Mouse (Mus musculus) macrophage (primary cell): ENCODE measurements around the gene Hist1h2ab. TPM values are rescaled to one million over a fixed set of nuclear protein-coding genes. Genes with fewer than 3 reads are reported as not detected.
"Not testable (repeated sequence)": the region's sequence is repeated elsewhere in the genome, so short reads cannot be mapped to it uniquely, and the experiment has no call there.

Experiments
- H3K27ac ChIP-seq: fragments of 350-480 bp; formaldehyde crosslinking; 2 replicates; pipeline ENCODE4 v1.9.0; 2021
- H3K36me3 ChIP-seq: fragments of 350-480 bp; formaldehyde crosslinking; 2 replicates; pipeline ENCODE4 v1.9.0; 2021; ENCODE audit errors: inconsistent target
- H3K4me3 ChIP-seq: fragments of 350-480 bp; formaldehyde crosslinking; 2 replicates; pipeline ENCODE4 v1.9.0; 2021; ENCODE audit errors: inconsistent target
- H3K79me2 ChIP-seq: fragments of 350-480 bp; formaldehyde crosslinking; 2 replicates; pipeline ENCODE4 v1.9.0; 2021; ENCODE audit errors: inconsistent target
- WGBS: methylation state at CpG from one replicate; pipeline ENCODE4 v1.1.7; 2026; ENCODE audit warnings: inconsistent platforms; ENCODE audit not compliant: missing documents; 5-methylcytosine and 5-hydroxymethylcytosine counted together
- polyA plus RNA-seq: library from polyadenylated mRNA; stranded (reverse); fragments of 250-400 nt; gene quantifications from 3 replicates; pipeline ENCODE4 v1.2.4, GENCODE M21; 2018; ENCODE audit warnings: inconsistent platforms

Gene Hist1h2ab
- polyA plus RNA-seq, 1 experiment from 2014 or later, result not detected

DNA sequence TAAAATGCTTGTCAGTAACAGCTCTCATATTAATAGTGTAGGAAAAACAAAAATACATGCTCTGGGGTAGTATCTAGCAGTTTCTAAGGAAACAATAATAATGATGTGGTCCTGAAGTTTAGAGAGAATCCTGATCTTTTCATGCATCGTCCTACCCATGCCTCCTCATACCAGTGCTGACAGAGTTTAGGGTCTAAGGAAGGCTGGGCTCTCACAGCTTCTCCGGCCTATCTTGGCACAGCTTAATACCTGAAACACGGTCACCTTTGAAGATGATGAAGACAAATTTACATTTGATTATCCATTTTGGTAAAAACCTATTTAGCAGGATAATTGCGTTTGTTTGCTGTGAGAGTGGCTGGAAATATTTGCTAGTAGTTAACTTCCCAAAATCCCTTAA is 7.0 kb upstream of the Hist1h2ab start:
- 89% methylated on average over 4 of the region's 4 CpGs for WGBS
- H3K36me3 ChIP-seq, result no peaks in the 10 kb centered on the region
- peak overlapping the region; percentile 53 for H3K27ac ChIP-seq
- peak overlapping the region; percentile 25; the same call in 1 of the 2 replicates for H3K4me3 ChIP-seq
- no peaks in the 10 kb centered on the region for H3K79me2 ChIP-seq

DNA sequence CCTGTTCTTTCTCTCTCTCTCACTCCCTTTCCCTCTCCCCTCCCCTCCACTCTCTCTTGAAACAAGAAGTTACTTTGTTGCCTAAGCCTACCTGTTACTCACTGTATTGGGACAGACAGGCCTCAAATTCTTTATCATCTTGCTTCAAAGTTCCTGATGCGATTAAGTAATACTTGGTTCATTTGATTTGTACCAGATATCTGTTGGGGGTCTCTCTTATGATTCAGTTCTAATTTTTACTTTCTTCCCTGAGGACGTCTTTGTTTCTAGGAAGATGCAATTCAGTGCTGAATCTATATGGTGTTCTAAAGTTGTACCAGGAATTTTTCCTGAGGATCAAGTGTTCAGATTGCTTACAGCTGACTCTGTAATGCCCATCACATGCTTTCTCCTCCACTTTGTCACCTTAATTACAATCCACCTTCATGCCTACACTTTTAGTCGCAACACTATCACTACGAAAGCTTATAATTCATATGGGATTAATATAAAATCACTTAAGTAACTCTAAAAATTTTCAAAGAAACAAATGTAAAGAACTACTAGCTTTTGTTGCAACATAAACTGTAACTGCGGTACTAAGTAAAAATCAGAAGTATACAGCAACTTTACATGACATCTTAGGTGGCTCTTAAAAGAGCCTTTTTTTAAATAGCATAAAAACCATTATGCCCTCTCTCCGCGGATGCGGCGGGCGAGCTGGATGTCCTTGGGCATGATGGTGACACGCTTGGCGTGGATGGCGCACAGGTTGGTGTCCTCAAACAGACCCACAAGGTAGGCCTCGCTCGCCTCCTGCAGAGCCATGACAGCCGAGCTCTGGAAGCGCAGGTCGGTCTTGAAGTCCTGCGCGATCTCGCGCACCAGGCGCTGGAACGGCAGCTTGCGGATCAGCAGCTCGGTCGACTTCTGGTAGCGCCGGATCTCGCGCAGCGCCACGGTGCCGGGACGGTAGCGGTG is 6.2 kb upstream of the Hist1h2ab start:
- Histone ChIP-seq H3K27ac (peak overlapping the region; percentile 53), H3K79me2 (no peaks in the 10 kb centered on the region), H3K4me3 (peak overlapping the region; percentile 25), H3K36me3 (no peaks in the 10 kb centered on the region)
- WGBS, result 13% methylated on average over 10 of the region's 36 CpGs

DNA sequence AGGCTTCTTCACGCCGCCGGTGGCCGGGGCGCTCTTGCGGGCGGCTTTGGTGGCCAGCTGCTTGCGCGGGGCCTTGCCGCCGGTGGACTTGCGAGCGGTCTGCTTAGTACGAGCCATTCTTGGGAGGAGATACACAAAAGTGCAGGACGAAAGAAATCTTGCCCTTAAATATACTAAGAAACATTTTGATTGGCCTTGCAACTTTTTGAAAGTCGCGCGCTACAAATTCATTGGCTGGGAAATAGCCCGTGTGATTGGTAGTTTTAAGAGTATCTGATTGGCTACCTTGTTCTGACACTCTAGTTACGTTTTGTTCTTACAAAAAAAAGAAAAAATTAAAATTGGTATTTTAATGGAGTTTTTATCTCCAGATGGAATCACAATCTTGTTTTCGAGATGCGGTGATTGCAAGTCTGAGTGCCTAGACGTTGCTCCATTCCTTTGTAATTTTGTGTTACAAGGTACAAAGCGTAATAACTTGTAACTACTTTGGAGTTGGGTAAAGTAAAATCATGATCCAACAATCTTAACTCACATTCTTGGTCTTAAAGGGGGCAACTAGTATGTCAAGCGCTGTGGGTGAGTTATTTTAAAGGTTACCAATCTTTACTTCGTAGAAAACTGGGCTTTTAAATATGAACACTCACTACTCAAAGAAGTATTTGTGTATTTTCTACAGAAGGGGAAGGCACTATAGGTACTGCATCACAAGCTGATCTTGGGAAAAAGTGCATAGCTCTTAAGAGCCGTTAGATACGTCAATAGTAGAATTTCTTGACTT is 5.4 kb upstream of the Hist1h2ab start, which contains the start of gene Hist1h3c:
Hist1h3c (minus strand) TSS at position 222 of the 781 bp plus-strand sequence.
- WGBS, result 2% methylated on average over 21 of the region's 28 CpGs
- Histone ChIP-seq H3K4me3 (peak within 1 kb of the TSS; percentile 25), H3K36me3 (no peaks in the 10 kb centered on the region), H3K27ac (peak within 1 kb of the TSS; percentile 93), H3K79me2 (no peaks in the 10 kb centered on the region)

DNA sequence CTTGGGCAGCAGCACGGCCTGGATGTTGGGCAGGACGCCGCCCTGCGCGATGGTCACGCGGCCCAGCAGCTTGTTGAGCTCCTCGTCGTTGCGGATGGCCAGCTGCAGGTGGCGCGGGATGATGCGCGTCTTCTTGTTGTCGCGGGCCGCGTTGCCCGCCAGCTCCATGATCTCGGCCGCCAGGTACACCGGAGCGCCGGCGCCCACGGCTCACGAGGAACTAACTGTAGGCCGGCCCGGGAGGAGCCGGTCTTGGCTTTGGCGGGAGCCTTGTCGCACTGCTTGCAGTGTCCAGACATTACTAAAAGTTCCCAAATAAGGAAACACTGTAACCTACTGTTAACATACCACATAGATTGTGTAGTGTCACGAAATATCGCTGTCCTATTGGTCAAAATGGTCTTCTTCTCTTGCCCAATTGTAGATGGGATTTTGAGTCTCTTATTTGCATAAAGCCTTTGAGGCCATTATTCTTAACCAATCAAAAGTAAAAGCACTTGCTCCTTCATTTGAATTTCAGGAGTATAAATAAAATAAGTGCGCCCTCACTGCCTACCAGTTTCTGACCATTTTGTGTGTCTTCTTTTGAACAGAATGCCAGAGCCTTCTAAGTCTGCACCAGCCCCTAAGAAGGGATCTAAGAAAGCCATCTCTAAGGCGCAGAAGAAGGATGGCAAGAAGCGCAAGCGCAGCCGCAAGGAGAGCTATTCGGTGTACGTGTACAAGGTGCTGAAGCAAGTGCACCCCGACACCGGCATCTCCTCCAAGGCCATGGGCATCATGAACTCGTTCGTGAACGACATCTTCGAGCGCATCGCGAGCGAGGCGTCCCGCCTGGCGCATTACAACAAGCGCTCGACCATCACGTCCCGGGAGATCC is 4.5 kb upstream of the Hist1h2ab start, which contains the start of gene Hist1h2bb:
Hist1h2bb (plus strand) TSS at position 534 of the 880 bp plus-strand sequence.
- Histone ChIP-seq H3K4me3 (peak within 1 kb of the TSS; percentile 15; the same call in 1 of the 2 replicates), H3K27ac (peak within 1 kb of the TSS; percentile 93)
- WGBS, result under 1% methylated on average over 30 of the region's 58 CpGs
- H3K36me3 ChIP-seq, H3K79me2 ChIP-seq: not testable (repeated sequence)

DNA sequence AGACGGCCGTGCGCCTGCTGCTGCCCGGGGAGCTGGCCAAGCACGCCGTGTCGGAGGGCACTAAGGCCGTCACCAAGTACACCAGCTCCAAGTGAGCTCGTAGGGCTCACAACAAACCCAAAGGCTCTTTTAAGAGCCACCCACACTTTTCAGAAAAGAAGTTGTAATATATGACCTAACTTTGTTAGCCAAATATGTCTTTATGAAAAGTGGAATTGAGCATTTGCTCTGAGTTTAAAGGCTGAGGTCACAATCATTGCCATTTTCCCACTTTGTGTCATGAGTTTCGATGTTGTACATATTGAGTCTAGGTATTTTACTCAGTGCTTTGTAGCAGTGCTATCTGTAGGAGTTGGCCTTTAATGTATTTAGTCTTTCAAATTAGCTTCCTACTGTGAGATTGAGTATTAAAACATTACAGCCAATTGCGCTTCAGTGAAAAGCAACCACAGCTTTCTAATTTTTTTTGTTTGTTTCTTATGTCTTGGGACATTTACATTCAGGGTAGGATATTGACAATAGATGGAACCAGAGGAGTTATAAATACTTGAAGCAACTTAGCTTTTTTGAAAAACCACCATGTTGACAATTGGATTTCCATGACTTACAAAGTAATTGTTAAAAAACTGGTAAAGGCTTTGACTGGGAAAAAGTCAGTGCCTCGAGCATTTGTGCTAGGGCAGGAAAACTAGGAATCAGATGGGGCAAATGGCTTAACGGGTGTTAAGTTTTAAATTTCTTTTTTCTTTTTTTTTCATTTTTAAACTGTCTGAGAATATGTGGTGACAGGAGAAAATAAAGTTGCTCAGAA is 3.6 kb upstream of the Hist1h2ab start:
- Histone ChIP-seq H3K79me2 (no peaks in the 10 kb centered on the region), H3K27ac (peak overlapping the region; percentile 93), H3K4me3 (no peak overlapping the region; the same call in 1 of the 2 replicates), H3K36me3 (no peaks in the 10 kb centered on the region)
- 14% methylated on average over 10 of the region's 13 CpGs for WGBS

DNA sequence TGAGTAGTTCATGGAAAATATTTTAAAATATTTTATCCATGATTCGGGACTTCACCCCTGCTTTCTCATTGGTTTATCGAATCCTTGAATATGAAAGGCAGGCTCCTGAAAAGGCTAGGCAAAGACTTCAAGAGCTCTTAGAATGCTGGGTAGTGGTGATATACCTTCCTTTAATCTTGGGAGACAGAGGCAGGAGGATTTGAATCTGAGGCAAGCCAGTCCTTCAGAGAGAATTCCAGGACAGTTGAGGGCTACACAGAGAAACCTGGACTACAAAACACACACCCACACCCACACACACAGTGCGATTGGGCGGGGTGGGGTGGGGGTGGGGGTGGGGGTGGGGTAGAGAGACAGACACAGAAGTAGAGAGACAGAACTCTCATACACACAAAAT is 3.0 kb upstream of the Hist1h2ab start:
- 25% methylated on average over 4 of the region's 4 CpGs for WGBS
- H3K79me2 ChIP-seq, result no peaks in the 10 kb centered on the region
- H3K36me3 ChIP-seq, result no peaks in the 10 kb centered on the region
- no peak overlapping the region for H3K4me3 ChIP-seq
- H3K27ac ChIP-seq, result peak overlapping the region; percentile 93

DNA sequence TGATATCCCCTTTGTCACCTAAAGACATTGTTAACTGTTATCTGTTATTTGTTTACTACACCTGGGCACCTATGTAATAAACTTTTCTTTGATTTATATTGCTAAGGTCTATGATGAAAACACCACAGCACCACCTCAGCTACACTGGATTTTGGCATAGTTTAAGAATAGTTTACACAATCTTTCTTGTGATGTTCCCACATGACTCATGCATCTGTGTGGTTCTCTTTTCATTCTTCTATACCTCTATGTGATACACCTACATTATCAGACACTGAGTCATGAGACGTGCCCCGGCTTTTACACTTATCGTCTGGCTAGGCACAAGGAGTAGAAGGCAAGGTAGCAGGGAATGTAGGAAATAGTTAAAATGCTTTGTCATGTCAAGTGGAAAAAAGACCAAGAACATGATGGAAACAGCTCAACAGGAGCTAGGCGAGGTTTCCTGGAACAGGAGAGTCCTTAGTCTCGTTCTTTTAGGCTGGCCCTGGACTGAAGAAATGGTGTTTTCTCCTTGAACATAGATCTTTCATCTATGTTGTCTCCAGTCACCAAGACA is 1.3 kb upstream of the Hist1h2ab start:
- peak overlapping the region; percentile 55 for H3K27ac ChIP-seq
- H3K4me3 ChIP-seq, result no peak overlapping the region
- H3K36me3 ChIP-seq, result no peaks in the 10 kb centered on the region
- H3K79me2 ChIP-seq, result no peaks in the 10 kb centered on the region
- 97% methylated on average over 5 of the region's 5 CpGs for WGBS

DNA sequence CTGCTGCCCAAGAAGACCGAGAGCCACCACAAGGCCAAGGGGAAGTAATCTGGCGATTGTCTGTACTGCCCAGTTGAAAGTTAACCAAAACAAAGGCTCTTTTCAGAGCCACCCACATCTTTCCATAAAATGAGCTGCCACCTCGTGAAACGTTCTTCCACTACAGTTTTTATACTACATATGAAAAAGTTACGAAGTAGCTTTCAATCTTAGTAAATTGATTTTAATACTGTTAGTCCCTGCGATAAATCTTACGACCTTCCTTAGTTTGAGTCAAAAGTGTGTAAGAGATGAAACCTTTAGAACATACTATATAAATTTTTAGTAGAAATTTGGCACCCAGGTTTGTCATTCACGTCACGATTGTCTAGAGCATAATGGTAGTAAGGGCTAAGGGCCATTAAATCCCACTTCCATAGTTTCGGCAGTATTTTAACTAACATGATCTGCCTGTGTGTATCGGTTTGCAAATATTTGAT is 591 bp downstream of the Hist1h2ab start:
- Histone ChIP-seq H3K27ac (peak overlapping the region; percentile 80), H3K4me3 (peak overlapping the region; percentile 10; the same call in 1 of the 2 replicates), H3K79me2 (no peaks in the 10 kb centered on the region), H3K36me3 (no peaks in the 10 kb centered on the region)
- 0% methylated on average over 11 of the region's 11 CpGs for WGBS

DNA sequence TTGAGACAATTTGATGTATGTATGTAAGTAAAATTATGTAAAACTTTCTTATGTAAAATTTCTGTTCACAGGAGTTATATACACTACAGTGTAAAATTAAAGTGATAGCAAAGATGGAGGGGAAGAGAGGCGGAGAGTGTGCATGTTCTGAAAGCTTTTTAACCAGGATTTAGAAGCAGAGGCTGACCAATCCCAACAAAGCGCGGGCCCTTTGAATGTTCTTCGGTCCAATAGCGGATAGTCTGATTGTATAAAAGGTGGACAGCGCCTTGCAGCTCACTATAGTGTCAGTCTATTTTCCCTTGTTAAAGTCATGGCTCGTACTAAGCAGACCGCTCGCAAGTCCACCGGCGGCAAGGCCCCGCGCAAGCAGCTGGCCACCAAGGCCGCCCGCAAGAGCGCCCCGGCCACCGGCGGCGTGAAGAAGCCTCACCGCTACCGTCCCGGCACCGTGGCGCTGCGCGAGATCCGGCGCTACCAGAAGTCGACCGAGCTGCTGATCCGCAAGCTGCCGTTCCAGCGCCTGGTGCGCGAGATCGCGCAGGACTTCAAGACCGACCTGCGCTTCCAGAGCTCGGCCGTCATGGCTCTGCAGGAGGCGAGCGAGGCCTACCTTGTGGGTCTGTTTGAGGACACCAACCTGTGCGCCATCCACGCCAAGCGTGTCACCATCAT is 1.3 kb downstream of the Hist1h2ab start, which contains the start of gene Hist1h3b:
Hist1h3b (plus strand) TSS at position 201 of the 675 bp plus-strand sequence.
- H3K36me3 ChIP-seq, H3K79me2 ChIP-seq: not testable (repeated sequence)
- peak within 1 kb of the TSS; percentile 80 for H3K27ac ChIP-seq
- peak within 1 kb of the TSS; percentile 14 for H3K4me3 ChIP-seq
- WGBS, result 3% methylated on average over 12 of the region's 47 CpGs

DNA sequence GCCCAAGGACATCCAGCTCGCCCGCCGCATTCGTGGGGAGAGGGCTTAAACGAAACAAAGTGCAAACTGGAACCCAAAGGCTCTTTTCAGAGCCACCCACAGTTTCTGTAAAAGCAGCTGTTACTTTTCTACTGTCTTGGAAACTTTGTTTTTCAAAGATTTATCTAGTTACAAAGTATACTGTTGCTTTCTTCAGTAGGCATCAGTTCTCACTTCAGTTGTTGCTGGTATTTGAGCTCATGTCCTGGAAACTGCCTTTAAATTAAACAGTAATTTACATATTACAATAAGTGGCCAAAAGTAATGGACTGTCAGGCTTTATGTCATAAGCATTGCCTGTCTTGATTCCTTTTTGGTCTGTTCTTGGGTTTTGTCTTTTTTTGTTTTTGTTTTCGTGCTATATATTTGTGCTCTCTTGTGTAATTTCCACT is 1.8 kb downstream of the Hist1h2ab start:
- H3K4me3 ChIP-seq, result peak overlapping the region; percentile 14
- no peaks in the 10 kb centered on the region for H3K79me2 ChIP-seq
- 23% methylated on average over 6 of the region's 6 CpGs for whole genome bisulfite sequencing
- no peaks in the 10 kb centered on the region for H3K36me3 ChIP-seq
- peak overlapping the region; percentile 47 for H3K27ac ChIP-seq

DNA sequence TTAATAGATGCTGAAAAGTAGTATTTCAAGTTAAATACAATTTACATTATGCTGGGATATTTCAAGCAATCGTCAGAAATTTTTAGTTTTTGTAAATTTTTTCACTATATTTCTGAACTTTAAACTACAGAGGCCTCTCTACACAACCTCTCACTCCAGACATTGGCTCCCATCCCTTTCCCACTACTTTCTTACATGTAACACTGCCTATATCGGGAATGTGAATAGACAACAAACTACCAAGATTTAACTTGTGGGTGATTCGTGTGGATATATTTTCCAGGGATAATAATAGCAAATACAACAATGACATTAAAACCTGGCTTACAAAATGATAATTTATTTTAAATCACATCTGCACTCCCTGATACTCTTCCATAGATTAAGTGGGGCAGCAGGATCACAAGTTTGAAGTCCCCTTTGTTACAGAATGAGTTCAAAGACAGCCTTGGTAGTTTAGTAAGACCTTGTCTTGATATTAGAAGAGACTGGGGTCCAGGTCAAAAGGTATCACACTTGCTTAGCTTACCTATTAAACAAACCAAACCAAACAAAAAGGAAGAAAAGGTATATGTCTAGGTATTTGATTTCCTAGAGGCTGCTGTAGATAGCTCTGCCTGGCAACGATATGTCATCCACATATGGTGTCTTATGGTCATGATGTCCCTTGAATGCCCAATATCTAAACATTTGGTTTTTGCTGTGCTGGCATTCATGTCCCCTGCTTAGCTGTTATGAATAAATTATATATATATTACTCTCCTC is 2.6 kb downstream of the Hist1h2ab start:
- H3K4me3 ChIP-seq, result peak overlapping the region; percentile 14
- peak overlapping the region; percentile 47 for H3K27ac ChIP-seq
- H3K36me3 ChIP-seq, result no peaks in the 10 kb centered on the region
- 75% methylated on average over 4 of the region's 4 CpGs for WGBS
- no peaks in the 10 kb centered on the region for H3K79me2 ChIP-seq

DNA sequence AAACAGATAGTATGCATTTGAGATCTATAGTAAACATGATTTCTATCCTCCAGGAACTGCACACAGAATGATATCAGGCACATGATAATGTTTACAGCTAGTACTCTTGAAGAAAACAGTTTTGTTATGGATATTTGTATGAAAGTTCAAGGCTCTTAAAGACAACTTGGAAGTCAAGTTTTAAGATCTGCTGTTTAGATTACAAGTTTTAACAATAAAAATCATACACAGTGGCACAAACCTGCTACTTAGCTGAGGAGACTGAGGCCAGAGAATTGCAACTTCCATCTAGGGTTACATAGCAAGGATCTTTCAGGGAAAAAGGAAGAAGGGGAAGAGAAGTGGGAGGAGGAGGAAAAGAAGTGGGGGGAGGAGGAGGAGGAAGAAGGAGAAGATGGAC is 4.1 kb downstream of the Hist1h2ab start:
- Histone ChIP-seq H3K79me2 (no peaks in the 10 kb centered on the region), H3K36me3 (no peaks in the 10 kb centered on the region), H3K4me3 (no peak overlapping the region), H3K27ac (0 out of 2 replicates have a peak overlapping the region, but pooled peaks have one; percentile 24)
